Mouse (Mus musculus) duodenum, adult 2 months (tissue): ENCODE results near the gene Zbtb41. TPM values are rescaled to one million over a fixed set of nuclear protein-coding genes. Genes with fewer than 3 reads are reported as not detected.

Source experiments
- polyA plus RNA-seq: library from polyadenylated mRNA; depleted of rRNA; stranded (reverse); fragments of >200 nt; gene quantifications from 2 replicates; pipeline ENCODE4 v1.2.3, GENCODE M21; 2012; ENCODE audit warnings: low replicate concordance; rRNA removed

The Zbtb41 gene
- 0.24 and 0.57 TPM in 2 replicates for polyA plus RNA-seq

GRCm38 (mm10) chr1:139421875-139422791 is at the start of gene Zbtb41:
TSS of gene Zbtb41 (plus strand) at chr1:139422288.

GRCm38 (mm10) chr1:139376638-139377286 is 45.3 kb upstream of the Zbtb41 start, which contains the start of gene Crb1:
TSS of gene Crb1 (minus strand) at chr1:139377100.

DNA sequence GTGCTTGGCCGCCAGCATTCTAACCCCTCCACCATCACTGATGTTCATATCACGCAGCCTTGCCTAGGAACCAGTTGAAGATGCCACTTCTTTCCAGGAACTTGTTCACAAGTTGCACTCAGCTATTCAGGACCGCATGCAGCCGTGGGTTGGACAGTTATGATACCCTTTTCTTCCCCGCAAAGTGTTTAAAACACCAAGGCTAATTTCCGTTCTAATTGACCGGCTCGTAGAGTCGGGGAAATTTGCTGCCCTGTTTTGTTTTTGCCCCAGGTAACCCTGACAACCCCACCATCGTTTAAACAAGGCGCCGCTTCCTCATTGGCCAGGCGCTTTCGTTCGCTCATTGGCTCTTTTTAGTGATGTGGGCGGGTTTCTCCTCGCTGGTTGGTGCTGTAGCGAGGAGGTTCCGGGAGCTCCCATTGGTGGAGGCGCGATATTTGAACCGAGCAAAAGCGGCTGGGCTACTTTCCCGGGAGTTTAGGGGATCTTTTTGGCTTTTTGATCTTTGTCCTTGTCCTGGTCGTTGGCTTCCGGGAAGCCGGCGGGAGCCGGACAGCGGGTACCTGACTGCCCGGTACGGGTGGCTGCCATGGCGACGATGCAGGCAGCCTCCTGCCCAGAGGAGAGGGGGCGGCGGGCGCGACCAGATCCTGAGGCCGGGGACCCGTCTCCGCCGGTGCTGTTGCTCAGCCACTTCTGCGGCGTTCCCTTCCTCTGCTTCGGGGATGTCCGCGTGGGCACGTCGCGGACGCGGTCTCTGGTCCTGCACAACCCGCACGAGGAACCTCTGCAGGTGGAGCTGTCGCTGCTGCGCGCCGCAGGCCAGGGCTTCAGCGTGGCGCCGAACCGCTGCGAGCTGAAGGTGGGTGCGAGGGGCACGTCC is 32.5 kb downstream of the Zbtb41 start, which contains the start of gene Aspm:
Gene Aspm (plus strand): TSS at position 433 of the 886 bp plus-strand sequence.

DNA sequence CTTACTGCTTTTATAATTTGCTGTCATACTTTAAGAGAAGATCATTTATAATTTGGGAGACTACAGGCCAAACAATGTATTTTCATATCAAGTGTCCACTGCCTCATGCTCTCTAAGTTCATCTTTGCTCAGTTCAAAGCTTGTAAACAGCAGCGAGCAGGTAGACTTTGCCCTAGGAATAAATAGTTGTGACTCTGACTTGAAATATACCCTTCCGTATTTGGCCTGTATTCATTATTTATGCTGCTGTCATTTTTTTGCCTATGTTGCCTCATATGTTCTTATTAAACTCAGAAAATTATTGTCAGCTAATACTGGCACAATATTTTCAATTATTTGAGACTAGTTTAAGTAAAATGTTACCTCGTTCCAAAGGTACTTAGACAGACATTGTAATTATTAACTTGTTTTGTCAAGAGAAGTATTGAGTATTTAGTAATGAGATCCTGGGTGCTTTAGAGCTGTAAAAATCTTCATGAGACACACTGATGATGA is 79.2 kb downstream of the Zbtb41 start, which contains the start of gene F13b:
Gene F13b (plus strand): TSS at position 445 of the 495 bp plus-strand sequence.

Other genes starting within 250 kb of the Zbtb41 start
- gene Crb1, start 45.2 kb upstream of the Zbtb41 start, polyA plus RNA-seq = not detected in 2 replicates
- 0.27 and 0.49 TPM in 2 replicates for gene Aspm, start 32.5 kb downstream of the Zbtb41 start, polyA plus RNA-seq
- not detected in 2 replicates for gene F13b, start 79.4 kb downstream of the Zbtb41 start, polyA plus RNA-seq
- not detected in 2 replicates for gene Cfhr1, start 138.0 kb downstream of the Zbtb41 start, polyA plus RNA-seq